Mouse (Mus musculus): ENCODE measurements around the gene 1110002E22Rik.

The 1110002E22Rik gene

DNA sequence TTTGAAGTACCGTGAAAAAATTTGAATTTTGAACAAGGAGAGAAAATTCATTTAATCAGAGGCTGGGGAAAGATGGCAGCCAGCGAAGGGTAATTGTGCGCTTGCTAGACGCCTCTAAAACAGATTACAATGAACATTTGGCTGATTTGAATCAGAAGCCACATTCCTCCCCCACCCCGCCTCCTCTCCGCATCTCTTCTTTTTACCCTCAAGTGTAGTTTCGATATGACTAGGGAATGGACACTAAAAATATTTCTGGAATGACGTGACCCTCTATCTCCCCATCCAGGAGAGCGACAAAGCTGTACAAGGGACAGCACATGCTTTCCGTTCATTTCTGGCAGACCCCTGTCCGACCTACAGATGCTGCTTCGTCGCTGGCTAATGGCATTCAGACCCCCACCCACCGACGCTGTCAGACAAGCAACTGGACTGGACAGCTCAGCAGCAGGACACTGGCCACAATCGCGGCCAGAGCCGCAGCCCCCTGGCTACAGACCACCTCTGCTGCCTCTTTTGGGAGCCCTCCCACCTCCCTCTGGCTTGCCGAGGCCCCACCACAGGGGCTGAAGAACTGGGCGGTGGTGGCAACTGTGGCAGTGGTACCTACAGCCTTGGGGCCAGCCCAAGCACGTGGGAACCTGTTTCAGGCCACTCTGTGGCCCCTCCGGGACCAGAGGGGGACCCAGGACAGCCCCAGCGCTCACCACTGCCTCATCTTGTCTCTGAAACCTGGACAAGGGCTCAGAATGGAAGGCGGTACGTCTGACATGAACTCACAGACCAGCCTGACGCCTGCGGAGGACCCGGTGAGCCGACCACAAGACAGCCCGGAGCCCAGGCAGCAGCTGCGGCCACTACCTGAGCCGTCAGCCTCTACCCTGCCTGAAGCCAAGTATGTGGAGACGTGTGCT is at the start of gene 1110002E22Rik:
Gene 1110002E22Rik, plus strand, starts transcription at position 321 of the 914 bp plus-strand sequence.
- peak; percentile 40 for DNase-seq (ENCODE audit: low spot score)

DNA sequence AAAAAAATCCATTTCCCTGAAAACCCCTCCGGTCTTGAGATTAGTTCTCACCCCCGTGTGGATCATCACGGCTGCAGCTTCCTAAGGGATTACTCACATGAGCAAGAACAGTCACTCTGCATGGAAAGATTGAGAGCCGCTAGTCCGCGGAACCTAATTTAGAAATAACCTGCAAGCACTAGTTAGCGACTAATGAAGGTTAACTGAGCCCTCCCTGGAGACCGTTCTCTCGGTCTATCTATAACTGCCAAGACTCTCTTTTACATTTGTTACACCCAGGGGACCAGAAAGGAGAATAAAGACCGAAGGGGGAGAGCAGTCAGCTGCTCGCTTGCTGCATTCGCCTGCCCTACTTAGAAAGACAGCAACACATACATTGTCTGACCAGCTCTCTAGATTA is 48.0 kb upstream of the 1110002E22Rik start:
- no peak for DNase-seq (ENCODE audit: low spot score)

DNA sequence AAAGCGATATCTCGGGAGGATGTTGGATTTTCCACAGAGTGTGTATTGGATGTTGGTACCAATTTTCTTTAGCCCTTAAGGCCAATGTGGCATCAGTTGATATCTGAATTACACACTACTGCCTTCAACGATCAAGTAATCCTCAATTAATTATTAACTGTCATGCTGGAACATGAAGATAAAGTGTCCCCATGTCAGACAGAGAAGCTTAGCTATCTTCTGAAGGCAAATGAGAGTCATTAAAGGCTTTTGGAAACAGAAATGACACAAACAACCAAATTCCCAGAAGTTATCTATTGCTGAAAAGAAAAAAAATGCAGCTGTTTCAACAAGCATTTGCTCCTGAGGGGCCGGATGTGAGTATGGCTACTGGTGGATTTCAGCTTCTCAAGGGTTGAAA is 42.8 kb upstream of the 1110002E22Rik start:
- no peak for DNase-seq (ENCODE audit: low spot score)

DNA sequence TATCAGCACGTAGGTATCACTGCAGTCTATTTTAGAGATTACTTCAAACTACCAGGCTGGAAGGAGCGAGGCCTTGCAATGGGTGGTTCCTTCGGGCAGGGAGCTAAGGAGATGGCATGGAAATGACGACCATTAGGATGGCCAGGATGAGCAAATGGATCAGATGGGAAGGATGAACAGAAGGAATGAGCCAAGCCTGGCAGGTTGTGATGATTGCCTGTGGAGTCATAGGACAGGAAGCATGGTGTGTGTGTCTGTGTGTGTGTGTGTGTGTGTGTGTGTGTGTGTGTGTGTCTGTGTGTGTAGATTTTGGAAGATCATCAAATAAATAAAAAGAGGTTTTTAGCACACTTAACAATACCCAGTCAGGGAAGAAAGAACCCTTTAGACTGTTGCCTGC is 42.2 kb upstream of the 1110002E22Rik start:
- DNase-seq (ENCODE audit: low spot score), result no peak

DNA sequence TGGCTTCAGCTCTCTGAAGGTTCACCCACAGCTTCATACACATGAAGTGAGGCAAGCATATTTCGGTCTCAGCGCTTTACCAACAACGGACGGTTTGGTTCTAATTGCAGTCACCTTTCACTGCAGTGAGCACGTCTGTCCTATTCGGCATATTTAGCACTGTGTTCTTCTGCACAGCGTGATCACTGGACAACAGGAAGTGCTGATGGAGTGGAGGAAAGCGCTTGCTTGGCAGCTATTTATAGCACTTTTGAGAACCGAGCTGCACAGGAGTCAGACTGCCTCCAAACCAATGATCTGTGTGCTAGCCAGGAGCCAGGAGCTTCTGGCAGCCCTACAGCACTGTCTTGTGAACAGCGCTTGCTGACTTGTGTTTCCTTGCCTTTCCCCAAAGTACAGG is 38.6 kb upstream of the 1110002E22Rik start:
- peak; percentile 42 for DNase-seq (ENCODE audit: low spot score)

DNA sequence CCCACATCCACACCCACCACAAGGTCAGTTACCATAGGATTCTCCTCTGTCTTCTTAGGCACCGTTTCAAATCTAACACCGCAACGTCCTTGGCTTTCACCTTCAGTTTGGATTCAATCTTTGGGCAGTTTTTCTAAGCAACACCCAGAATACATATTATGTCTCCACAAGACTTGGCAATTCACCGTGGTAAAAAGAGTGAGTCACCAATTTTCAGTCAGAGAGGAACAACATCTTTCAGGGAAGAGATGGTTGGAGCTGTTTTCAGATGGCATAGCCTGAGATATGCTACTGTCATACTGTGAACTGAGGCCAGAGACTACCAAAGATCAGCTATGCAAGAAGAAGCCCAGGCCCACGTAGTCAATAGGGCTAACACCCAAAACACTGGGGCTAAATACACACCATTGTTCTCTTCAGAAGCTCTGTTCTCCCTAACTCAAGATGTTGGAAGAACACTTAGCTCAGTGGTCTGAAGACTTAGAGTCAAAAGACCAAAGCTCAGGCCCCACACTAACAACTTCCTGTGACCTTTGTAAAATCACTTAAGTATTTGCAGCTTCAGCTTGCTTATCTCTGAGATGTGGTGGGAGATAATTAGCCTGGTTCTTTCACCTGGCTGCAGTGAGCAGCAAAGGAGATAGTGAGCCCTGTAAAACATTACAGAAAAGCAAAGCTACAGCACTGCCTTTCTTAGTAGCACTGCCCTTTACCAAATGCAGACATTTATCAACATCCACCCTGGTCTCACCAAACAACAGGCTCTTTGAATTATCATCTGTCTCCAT is 37.1 kb upstream of the 1110002E22Rik start:
- DNase-seq (ENCODE audit: low spot score), result no peak

DNA sequence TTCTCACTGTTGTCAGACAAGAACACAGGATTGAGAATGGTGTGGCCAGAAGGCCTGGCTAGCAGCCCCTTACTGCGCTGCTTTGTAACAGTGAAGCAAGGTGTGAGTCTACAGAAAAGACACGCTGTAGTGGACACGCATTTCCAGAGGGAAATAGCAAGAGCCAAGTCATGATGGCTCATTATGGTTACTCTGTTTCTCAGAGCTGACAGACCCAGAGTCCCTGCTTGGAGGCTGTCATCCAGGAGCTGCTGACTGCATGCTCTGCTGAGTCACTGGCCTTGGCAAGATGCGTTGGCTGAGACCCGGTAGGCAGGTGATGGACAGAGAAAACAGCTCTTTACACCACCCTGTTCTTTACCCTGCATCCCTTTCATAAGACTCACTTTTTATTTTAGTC is 35.5 kb upstream of the 1110002E22Rik start:
- DNase-seq (ENCODE audit: low spot score), result peak; percentile 11

DNA sequence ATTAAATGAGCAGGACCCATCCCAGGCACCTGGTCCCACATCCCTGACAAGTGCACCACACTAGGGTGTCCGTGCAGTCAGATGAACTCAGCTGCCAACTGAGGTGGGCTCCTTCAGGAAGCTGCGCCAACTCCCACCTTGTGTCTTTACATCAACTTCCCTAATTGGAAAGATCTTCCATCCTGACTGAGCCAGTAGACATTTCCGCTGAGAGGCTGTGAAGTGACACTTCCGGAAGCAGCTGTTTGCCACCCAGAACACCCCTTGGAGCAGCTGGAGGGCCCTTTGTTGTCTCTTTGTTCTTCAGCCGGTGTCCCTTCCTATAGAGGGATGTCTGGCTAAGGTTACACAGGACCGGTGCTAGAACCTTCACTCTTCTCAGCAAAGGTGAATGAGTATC is 34.3 kb upstream of the 1110002E22Rik start:
- DNase-seq (ENCODE audit: low spot score), result no peak

DNA sequence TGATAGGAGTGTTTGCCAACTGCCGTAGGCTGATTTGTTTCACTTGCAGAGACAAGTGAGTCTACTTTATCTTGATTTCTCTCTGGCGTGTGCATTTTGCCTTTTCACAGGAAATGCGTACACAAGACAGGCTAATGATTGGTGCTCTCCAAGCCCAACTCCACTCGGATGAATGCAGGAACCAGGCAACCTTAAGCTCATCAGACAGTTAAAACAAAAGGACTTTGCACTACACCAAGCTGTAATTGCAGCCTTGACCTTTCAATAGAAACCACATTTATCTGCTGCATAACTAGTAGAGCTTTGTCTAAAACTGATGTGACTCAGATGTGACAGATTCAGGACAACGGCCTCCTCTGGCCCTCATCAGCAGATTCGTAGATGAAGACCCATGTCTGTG is 30.9 kb upstream of the 1110002E22Rik start:
- no peak for DNase-seq (ENCODE audit: low spot score)

DNA sequence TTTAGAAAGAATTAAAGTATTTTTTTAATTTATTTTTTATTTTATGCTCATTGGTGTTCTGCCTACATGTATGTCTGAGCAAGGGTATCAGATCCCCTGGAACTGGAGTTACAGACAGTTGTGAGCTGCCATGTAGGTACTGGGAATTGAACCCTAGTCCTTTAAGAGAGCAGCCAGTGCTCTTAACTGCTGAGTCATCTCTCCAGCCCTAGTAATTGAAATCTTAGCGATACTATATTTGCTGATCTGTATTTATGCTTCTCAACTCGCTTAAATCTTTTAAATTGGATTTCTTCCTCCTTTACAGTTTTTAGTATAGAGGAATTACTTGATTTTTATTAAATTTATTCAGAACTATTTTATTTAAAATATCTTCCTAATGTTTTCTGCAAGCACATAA is 23.9 kb upstream of the 1110002E22Rik start:
- DNase-seq (ENCODE audit: low spot score), result no peak

DNA sequence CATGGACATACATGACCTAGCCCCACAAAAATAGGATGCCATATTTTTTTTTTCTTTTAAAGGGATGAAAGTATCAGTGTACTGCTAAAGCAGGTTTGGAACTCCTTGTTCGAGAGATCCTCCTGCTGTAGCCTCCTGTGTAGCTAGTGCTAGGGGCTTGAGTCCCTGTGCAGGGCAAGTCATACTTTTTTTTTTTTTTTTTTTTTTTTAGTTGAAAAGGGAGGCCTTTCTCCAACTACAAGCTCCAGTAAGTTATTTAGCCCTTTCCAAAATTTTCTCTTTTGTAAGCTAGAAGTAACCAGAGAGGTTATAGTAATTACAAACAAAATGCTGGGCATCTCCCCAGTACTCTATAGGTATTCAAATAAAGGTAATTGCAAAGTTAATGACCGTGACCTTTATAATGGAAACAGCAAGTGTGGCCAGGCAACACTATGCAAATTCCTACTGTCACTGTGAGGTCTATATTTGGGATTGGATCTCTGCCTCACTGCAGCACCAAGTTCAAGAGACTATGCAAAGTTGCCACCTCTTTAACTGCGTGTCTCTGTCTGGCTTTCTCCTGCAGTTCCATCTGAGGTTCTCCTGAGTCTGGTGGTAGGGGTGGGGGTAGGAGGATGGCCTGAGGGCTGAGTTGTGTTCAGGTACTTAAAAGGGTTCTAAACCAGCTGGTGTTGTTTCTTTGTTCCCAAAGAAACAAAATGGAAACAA is 23.1 kb upstream of the 1110002E22Rik start:
- no peak for DNase-seq (ENCODE audit: low spot score)

DNA sequence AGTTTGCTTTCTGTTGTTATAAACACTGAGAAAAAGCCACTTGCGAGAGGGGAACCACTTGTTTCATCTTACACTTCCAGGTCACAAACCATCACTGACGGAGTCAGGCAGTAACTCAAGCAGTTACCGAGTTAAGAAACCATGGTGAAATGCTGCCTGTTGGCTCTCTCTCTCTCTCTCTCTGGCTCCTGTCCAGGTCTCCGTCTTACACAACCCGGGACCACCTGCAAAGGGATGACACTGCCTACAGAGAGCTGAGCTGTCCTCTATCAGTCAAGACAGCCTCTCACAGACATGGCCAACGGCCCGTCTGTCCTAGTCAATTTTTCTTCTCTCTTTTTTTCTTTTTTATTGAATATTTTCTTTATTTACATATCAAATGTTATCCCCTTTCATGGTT is 21.5 kb upstream of the 1110002E22Rik start:
- no peak for DNase-seq (ENCODE audit: low spot score)

DNA sequence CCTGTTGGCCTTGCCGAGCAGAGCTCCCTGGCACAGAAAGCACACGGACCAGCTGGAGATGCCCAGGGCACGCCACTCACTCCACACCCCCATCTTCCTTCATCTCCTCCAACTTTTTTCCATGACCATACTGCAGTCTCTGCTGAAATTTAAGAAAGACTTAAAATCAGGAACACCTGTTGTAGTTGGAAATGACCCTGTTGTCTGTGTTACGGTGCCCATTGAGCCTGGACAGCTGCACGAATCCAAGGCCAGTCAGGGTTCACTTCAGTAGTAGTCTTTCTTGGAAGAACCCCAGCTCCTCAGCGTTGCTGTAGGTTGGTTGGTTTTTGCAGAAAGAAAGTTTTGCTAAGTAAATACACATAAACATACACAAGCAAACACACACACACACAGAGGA is 15.3 kb upstream of the 1110002E22Rik start:
- DNase-seq (ENCODE audit: low spot score), result no peak

DNA sequence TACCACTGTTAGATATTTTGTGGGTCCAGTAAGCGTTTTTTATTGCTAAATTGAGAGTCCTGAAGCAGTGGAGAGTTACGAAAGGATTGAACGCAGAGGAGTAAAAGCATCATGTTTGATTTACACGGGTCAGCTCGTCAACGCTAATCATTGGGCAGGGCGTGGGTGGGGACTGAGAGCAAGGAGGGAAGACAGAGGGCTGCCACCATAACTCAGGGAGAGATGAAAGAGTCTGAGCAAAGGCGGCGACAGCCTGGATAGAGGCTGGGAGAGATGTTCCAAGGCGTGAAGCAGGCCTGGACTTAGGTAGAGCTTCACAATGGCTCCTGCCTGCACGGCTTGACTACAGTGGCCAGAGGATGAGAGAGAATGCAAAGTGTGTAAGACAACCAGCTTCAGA is 14.1 kb upstream of the 1110002E22Rik start:
- DNase-seq (ENCODE audit: low spot score), result no peak

DNA sequence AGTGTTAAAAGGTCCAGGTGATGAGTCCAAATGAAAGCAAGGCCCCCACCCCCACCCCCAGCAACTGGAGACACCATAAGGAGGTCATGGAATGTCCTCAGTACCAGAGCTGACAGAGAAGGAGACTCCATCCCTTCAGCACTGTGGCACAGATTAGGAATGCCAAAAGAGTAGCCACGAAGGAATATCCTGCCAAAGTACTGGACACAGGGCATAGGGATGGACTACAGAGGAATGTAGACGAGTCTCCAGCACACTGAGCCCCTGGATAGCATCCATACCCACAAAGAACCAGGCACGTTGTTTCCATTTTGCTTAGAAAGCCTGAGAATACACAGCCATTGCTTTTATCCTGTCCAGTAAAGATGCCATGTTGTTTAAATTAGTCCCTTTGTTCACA is 13.4 kb upstream of the 1110002E22Rik start:
- no peak for DNase-seq (ENCODE audit: low spot score)

DNA sequence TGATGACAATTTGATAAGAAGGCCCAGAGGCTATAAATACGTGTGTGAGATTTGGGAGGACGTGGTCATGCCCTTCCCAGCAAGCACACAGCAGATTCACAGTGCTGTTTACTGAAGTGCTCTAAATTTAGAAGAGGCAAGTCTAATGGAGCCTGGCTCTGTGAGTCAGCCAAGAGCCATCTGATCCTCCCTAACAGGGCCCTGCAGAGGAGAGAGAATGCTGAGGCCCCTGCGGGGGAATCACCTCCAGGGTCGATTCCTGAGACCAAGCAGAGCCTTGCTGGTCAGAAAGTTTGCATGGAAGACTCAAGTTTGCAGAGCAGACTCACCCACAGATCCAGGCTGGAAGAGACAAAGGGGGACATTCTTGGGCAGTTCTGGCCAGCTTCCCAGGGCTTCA is 10.9 kb upstream of the 1110002E22Rik start:
- no peak for DNase-seq (ENCODE audit: low spot score)

DNA sequence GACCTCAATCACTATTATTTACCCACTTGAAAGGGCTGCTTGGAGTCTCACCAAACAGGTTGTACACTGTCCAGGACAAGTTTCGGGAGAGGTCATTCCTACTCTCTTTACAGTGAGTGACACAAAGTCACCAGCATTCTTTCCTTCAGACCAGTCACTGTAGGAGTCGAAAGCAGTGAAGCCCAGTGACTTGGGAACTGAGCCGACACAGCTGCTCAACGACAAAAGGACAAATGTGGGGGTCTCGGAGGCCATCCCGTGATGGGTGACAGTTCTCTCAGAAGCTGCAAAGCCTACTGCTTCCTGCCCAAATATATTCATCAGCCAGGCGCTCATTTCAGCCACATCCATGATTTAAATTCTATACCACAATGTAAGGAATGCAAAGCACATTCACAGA is 7.9 kb upstream of the 1110002E22Rik start:
- no peak for DNase-seq (ENCODE audit: low spot score)

DNA sequence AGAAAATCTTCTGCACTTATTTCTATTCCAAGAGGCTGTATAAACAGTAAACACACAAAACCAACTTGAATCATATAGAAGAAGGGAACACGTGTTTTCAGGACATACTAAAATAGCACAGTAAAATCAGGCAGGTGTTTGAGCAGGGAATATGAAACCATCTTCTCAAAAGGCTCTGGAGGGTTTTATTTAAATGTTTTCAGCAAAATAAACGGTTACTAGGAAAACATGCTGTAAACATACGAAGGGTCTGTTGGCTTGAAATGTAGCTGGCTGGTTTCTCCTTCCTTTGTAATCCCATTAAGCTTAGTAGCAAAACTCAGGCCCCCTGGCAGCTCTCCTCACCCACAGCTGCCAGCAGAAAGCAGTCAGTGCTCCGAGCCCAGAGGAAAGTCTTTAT is 6.6 kb upstream of the 1110002E22Rik start:
- DNase-seq (ENCODE audit: low spot score), result no peak

DNA sequence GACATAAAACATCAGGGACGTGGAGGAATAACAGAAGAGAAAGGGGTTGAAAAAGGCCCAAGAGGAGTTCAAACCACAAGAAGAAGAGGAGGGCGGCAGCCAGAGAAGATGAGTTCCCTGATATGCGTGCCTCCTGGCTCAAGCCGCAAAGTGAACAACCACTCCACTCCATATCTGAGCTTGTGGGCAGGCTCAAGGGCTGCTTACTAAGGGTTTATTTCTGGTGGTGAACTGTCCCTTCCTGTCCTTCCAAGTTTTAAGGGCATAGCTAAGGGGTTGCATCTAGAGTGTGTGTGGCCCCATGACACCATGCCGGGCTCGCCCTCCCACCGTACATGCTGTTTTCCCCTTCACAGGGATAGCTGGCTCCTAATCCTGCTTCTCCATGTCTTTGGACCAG is 4.4 kb upstream of the 1110002E22Rik start:
- no peak for DNase-seq (ENCODE audit: low spot score)

DNA sequence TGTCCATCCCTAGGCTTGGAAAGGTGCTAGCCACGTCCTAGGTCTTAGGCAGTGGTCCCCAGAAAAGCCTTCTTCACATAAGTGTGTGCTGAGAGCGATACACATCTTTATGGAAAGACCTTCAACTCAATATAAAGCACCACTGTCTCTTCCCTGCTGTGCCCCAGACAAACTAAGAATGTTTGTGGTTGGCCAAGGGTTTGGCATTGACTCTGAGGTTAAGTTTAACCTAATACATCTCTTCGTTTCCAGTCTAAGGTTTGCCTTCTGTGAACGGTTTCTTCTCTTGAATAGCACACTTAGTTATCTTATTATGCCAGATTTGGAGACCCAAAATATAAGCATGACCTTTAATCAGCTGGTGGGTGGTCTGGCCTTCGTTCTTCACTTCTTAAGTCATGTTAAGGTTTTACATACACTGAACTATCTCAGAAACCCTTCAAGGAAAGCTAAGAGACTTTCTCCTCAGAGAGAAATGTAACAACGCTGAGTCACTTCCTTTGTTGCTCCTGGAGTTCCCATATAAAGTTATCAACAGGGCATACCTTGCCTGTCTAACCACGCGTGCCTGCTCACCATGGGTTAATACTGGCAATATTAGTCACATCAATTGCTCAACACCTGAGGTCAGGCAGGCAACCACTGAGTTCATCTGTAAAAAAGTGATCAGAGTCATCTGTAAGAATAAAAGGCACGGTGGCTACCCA is 3.5 kb upstream of the 1110002E22Rik start:
- DNase-seq (ENCODE audit: low spot score), result no peak

DNA sequence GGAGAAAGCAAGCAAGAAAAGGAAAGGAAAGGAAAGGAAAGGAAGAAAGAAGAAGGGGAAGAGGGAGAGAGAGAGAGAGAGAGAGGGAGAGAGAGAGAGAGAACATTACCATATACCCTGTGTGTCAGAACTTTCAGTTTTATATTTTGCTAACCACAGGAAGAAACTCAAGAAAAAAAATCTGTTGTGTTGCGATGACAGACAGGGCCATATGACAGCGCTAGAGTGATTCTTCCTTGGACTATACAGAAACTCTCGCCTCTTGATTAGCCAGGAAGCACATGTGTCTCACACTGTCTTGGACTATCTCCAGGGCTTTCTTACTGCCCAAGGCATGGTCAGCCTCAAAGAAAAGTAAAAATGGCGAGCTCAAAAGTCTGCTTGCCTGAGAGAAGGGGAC is 2.2 kb upstream of the 1110002E22Rik start:
- DNase-seq (ENCODE audit: low spot score), result no peak

DNA sequence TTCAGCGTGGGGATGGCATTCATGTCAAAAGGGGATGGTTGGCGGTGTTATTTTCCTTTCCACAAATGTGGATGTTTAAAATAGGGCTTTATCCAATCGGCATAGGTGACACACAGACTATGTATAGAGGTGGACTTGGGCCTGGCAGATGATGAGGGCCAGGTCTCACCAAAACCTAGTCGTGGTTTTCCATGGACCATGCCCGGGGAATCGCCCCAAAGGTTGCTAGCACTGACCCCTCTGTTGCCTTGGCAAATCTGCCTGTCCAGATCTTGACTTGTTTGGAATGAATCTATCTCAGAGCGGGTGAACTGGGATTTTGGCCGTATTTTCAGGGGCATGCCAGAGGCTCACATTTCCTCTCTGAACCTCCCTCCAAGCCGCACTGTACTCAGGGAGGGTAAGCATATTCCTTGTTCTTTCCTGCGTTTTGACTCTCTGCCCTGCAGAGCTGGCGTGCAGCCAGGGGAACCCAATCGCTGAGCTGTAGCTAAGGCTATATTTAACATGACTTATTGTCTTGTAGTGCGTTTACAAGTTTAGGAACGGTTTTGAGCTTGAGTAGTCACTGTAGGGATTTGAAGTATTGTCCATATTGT is 1.0 kb upstream of the 1110002E22Rik start:
- DNase-seq (ENCODE audit: low spot score), result no peak

Measured in layer of hippocampus, adult 11-12 months (tissue).